Mouse (Mus musculus): ENCODE measurements at regions not wholly inside any gene's neighbourhood (a gene's known extent, or its start where the extent isn't known, plus 50 kb on each side); places are given as distances from the start of the nearest gene placed in this dataset.

DNA sequence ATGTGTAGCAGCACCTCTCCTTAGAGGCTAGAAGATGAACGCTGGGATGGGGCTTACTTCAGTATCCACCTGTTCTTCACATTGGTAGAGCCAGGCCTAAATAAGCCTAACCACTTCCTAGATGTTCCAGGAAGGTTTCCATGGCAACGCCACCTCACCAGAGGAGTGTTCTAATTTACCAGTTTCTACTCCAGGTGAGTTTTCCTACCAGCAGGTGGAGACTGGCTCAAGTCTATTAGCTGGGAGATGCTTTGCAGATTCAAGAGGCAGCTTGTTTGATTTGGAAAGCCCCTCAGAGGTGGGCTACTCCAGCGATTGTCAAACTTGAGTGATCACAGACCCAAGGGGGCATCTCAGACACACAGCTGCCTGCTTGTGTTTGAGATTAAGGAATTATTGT lies 138.8 kb upstream of the Prok2 start:
- Histone ChIP-seq H3K27ac (peak overlapping the region; percentile 48; the same call in 1 of the 2 replicates), H3K4me3 (replicated peaks) (no peak overlapping the region), H3K36me3 (no peaks in the 10 kb centered on the region), H3K27me3 (0 out of 2 replicates have a peak, but pooled peaks cover 7% of the 10 kb centered on the region), H3K4me1 (replicated peaks) (peaks cover 27% of the 10 kb centered on the region), H3K9ac (replicated peaks) (no peak overlapping the region), H3K9me3 (no peaks in the 10 kb centered on the region), H3K4me2 (replicated peaks) (no peak overlapping the region)
- ATAC-seq: peak; percentile 63; the same call in 1 of the 2 replicates
- 44% methylated on average over 3 of the region's 3 CpGs for WGBS

DNA sequence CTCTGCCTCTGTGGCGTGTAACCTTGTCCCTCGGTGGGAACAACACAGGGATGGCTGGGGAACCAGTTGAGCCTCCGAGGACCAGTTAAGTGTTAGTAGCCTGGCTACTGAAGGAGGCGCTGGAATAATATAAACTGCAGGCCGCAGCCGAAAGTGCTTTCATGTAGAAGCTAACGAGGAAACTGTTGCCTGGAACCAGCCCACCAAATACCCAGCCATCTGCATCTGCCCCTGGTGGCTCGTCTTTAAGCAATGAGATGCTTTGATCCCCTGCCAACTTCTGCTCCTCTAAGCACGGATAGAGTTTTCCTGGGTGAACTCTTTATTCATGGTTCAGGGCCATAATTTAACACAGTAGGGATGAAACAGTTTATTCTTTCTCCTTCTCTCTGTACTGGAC lies 137.2 kb upstream of the Prok2 start:
- no peaks in the 10 kb centered on the region for H3K9me3 ChIP-seq
- H3K4me3 ChIP-seq (replicated peaks): no peak overlapping the region
- WGBS: 36% methylated on average over 9 of the region's 9 CpGs
- H3K27me3 ChIP-seq: 0 out of 2 replicates have a peak, but pooled peaks cover 9% of the 10 kb centered on the region
- H3K36me3 ChIP-seq: no peaks in the 10 kb centered on the region
- no peak for ATAC-seq
- no peak overlapping the region for H3K27ac ChIP-seq
- H3K9ac ChIP-seq (replicated peaks): no peak overlapping the region
- H3K4me1 ChIP-seq (replicated peaks): peaks cover 27% of the 10 kb centered on the region
- H3K4me2 ChIP-seq (replicated peaks): no peak overlapping the region

DNA sequence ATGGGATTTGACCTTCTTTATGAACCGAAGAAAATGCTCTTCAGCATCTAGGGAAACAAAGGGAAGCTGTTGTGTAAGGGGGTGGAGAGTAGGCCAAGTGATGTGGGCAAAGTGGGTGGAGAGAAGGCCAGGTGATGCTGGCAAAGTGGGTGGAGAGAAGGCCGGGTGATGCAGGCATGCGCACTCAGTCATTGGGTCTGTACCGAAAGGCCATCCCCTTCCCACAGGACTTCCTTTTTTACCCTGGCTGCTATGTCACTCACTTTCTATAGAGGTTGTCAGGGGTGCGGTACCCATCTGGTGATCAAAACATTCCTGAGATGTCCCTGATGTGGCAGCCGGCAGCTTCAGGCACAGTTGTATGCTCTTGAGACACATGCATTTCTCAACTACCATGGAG lies 131.2 kb upstream of the Prok2 start:
- no peak overlapping the region for H3K27ac ChIP-seq
- WGBS: 83% methylated on average over 6 of the region's 6 CpGs
- no peak overlapping the region for H3K4me2 ChIP-seq (replicated peaks)
- no peak overlapping the region for H3K4me3 ChIP-seq (replicated peaks)
- ATAC-seq: no peak
- no peaks in the 10 kb centered on the region for H3K36me3 ChIP-seq
- no peaks in the 10 kb centered on the region; the same call in 1 of the 2 replicates for H3K4me1 ChIP-seq (replicated peaks)
- H3K9ac ChIP-seq (replicated peaks): no peak overlapping the region
- 0 out of 2 replicates have a peak, but pooled peaks cover 6% of the 10 kb centered on the region for H3K27me3 ChIP-seq
- no peaks in the 10 kb centered on the region for H3K9me3 ChIP-seq

DNA sequence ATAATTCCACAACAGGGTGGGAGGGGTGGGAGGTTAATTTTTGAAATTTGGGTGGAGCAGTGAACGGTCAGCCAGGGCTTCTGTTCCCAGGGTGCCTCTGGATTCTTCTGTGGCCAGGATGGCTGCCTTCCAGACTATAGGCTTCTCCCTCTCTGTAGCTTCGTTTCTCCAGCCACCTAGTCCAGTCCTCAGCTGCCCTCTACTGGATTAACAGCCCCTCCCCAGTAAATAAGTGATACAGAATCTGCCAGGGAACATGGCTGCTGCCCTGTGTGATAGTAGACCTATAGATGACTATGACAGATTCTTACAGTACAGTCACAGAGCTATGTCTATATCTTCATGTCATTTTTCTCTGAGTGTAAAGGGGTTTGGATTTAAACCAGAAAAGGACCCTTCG lies 127.5 kb upstream of the Prok2 start:
- no peaks in the 10 kb centered on the region for H3K9me3 ChIP-seq
- 42% methylated on average over 3 of the region's 3 CpGs for WGBS
- no peak overlapping the region for H3K4me2 ChIP-seq (replicated peaks)
- no peaks in the 10 kb centered on the region for H3K27me3 ChIP-seq
- H3K27ac ChIP-seq: no peak overlapping the region
- no peak overlapping the region for H3K4me3 ChIP-seq (replicated peaks)
- H3K36me3 ChIP-seq: no peaks in the 10 kb centered on the region
- no peak overlapping the region for H3K9ac ChIP-seq (replicated peaks)
- no peaks in the 10 kb centered on the region; the same call in 1 of the 2 replicates for H3K4me1 ChIP-seq (replicated peaks)
- peak; percentile 58; the same call in 1 of the 2 replicates for ATAC-seq

DNA sequence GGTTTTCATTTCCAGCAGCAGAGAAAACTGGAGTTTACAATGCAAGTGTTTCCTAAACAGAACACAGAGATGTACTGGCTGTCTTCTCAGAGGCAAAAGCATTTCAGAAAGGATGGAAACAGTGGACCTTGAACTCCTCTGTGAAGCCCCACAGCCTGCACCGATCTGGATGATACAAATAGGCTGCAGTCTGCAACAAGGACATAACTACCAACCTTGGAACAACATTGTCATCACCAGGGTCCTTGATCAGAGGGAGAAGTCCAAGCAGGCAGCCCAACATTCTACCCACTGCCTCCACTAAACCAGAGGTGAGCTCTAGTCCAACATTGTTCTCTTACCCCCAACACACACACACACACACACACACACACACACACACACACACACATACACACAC lies 124.5 kb upstream of the Prok2 start:
- H3K9ac ChIP-seq (replicated peaks): no peak overlapping the region
- no peak overlapping the region for H3K4me3 ChIP-seq (replicated peaks)
- ATAC-seq: no peak
- H3K4me2 ChIP-seq (replicated peaks): no peak overlapping the region
- peaks cover under 1% of the 10 kb centered on the region for H3K4me1 ChIP-seq (replicated peaks)
- no peak overlapping the region for H3K27ac ChIP-seq
- H3K27me3 ChIP-seq: no peaks in the 10 kb centered on the region
- WGBS: 82% methylated on average over 1 of the region's 1 CpGs
- H3K9me3 ChIP-seq: no peaks in the 10 kb centered on the region
- no peaks in the 10 kb centered on the region for H3K36me3 ChIP-seq

DNA sequence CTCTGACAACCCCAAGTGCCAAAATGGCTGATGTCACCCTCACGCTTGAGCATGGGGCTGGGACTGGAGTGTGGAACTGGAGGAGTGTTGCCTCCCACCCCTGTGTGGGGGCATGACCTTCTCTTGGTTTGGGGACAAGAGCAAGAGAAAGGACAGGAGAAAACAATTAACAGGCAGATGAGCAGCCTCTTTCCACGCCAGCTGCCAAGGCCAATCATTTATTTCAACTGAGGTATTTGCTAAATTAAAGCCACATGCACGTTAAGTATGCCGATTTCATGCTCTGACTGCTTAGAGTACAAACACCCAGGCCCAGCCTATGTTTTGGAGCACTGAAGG lies 119.3 kb upstream of the Prok2 start:
- no peak overlapping the region for H3K9ac ChIP-seq (replicated peaks)
- ATAC-seq: peak; percentile 66; the same call in 1 of the 2 replicates
- H3K27me3 ChIP-seq: peaks cover 4% of the 10 kb centered on the region; the same call in 1 of the 2 replicates
- H3K4me2 ChIP-seq (replicated peaks): no peak overlapping the region
- H3K4me1 ChIP-seq (replicated peaks): peaks cover 16% of the 10 kb centered on the region
- H3K27ac ChIP-seq: no peak overlapping the region
- H3K4me3 ChIP-seq (replicated peaks): no peak overlapping the region
- H3K36me3 ChIP-seq: no peaks in the 10 kb centered on the region
- WGBS: 29% methylated on average over 4 of the region's 4 CpGs
- no peaks in the 10 kb centered on the region for H3K9me3 ChIP-seq

DNA sequence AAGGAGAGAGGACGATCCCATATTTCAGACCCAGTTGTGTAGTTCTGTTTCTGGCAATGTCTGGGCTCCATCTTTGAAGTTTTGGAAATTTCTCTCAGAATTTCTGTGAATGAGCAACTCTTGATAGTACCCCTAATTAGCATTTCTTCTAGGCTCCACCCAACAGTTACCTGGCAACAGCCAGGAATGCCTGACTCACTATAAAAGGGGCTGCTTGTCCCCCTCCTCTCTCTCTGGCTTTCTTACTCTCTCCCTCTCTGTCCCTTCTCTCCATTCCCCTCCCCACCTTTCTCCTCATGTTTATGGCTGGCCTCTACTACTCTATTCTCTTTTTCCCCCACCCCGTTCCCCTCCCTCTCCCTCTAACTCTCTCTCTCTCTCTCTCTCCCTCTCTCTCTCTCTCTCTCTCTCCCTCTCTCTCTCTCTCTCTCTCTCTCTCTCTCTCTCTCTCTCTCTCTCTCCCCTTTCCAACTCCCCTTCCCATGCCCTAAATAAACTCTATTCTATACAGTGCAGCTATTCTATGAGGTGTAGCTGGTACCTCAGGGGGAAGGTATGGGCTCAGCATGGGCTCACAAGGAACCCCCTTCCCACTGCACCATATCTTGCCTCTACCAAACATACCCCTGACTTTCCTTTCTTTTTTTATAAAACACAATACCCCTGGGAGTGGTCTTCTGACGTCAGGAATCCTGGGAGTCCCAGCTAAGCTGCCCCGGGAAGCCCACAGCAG lies 118.7 kb upstream of the Prok2 start:
- no peaks in the 10 kb centered on the region for H3K9me3 ChIP-seq
- peaks cover 4% of the 10 kb centered on the region; the same call in 1 of the 2 replicates for H3K27me3 ChIP-seq
- peaks cover 16% of the 10 kb centered on the region for H3K4me1 ChIP-seq (replicated peaks)
- 9% methylated on average over 4 of the region's 4 CpGs for whole genome bisulfite sequencing
- H3K4me2 ChIP-seq (replicated peaks): no peak overlapping the region
- ATAC-seq: peak; percentile 61
- no peak overlapping the region for H3K27ac ChIP-seq
- no peak overlapping the region for H3K4me3 ChIP-seq (replicated peaks)
- H3K9ac ChIP-seq (replicated peaks): no peak overlapping the region
- H3K36me3 ChIP-seq: no peaks in the 10 kb centered on the region

DNA sequence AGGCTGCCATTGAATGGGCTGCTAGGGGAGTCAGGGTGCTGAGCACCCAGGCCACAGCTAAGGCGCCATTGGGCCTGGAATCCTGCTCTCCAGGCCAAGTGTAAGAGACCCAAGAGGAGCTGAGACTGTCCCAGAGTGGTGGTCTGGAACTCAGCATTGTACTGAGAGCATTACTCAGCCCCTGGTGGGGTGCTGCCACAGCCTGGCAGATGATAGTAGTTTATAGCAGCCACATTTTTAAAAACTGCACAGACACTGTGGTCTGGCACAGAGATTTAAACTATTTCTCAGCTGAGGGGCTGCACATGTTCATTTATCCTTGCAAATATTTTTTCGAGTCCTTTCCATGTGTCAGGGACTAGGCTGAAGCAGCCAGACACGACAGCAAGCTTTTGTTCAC lies 117.3 kb upstream of the Prok2 start:
- no peaks in the 10 kb centered on the region for H3K36me3 ChIP-seq
- no peak for ATAC-seq
- peaks cover 16% of the 10 kb centered on the region for H3K4me1 ChIP-seq (replicated peaks)
- 59% methylated on average over 3 of the region's 3 CpGs for WGBS
- no peak overlapping the region for H3K4me3 ChIP-seq (replicated peaks)
- H3K27ac ChIP-seq: no peak overlapping the region
- no peak overlapping the region for H3K4me2 ChIP-seq (replicated peaks)
- H3K27me3 ChIP-seq: peaks cover 4% of the 10 kb centered on the region; the same call in 1 of the 2 replicates
- no peak overlapping the region for H3K9ac ChIP-seq (replicated peaks)
- no peaks in the 10 kb centered on the region for H3K9me3 ChIP-seq

DNA sequence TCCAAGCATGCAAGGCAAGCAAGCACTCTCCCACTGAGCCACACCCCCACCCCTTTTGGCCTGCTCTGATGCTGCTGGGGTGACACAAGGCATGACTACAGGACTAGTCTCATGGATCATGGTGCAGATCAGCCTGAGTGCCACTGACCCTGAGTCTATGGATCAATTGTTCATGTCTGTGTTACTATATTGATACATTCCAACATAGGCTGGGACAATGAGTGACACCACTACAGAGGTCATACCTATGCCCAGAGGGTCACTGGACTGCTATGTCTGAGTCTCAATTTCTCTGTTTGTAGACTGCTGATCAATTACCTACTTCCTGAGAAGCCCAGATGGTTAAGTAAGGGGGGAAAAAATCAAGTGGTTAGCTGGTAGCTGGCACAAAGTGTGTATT lies 116.5 kb upstream of the Prok2 start:
- Histone ChIP-seq H3K9me3 (no peaks in the 10 kb centered on the region), H3K27ac (no peak overlapping the region), H3K4me3 (replicated peaks) (no peak overlapping the region), H3K4me2 (replicated peaks) (no peak overlapping the region), H3K27me3 (peaks cover 4% of the 10 kb centered on the region; the same call in 1 of the 2 replicates), H3K9ac (replicated peaks) (no peak overlapping the region), H3K36me3 (no peaks in the 10 kb centered on the region), H3K4me1 (replicated peaks) (peaks cover 16% of the 10 kb centered on the region)
- ATAC-seq: no peak

DNA sequence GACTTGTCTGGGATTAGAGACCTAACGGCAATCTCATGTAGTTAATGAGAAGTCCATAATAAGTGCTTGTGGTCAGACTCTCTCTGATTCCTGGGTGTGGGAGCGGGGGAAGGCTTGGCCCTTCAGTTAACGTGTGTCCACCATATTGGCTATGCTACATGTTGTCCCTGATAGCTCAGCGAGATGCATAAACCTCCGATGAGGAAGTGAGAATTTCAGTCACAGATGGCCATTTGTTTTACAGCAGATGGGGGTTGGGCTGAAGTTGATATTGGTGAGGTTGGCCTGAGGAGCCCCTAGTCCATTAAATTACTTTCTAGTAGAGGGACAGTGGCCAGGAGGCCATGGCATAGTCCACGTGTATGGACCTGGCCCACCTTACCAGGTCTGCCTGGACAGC lies 114.6 kb upstream of the Prok2 start:
- H3K9me3 ChIP-seq: no peaks in the 10 kb centered on the region
- no peak overlapping the region for H3K4me3 ChIP-seq (replicated peaks)
- no peak overlapping the region for H3K27ac ChIP-seq
- no peak for ATAC-seq
- no peaks in the 10 kb centered on the region for H3K36me3 ChIP-seq
- H3K4me2 ChIP-seq (replicated peaks): no peak overlapping the region
- H3K27me3 ChIP-seq: peaks cover 4% of the 10 kb centered on the region; the same call in 1 of the 2 replicates
- no peak overlapping the region for H3K9ac ChIP-seq (replicated peaks)
- WGBS: 92% methylated on average over 6 of the region's 6 CpGs
- H3K4me1 ChIP-seq (replicated peaks): peaks cover 16% of the 10 kb centered on the region

DNA sequence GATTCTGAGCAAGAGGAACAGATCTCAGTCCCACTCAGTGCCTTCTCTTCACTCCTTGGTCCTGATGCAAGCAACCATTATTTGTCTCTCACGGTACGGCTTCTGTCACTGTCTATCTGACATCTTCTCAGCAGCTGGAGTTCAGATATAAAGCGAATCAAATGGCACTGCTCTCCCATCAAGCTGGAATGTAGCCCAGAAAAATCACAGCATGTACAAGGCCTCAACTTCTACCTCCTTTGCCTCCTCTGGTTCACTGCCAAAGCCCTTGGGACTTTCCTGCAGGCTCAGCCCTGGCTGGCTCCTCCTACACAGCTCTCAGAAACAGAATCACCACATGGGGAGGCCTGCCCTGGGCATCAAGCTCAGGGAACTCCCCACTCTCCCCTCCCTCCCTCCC lies 107.1 kb upstream of the Prok2 start:
- Histone ChIP-seq H3K27ac (no peak overlapping the region), H3K4me2 (replicated peaks) (no peak overlapping the region), H3K4me3 (replicated peaks) (no peak overlapping the region), H3K4me1 (replicated peaks) (peaks cover 7% of the 10 kb centered on the region; the same call in 1 of the 2 replicates), H3K9ac (replicated peaks) (no peak overlapping the region), H3K27me3 (no peaks in the 10 kb centered on the region), H3K36me3 (no peaks in the 10 kb centered on the region), H3K9me3 (no peaks in the 10 kb centered on the region)
- WGBS: 58% methylated on average over 3 of the region's 3 CpGs
- ATAC-seq: peak; percentile 70

DNA sequence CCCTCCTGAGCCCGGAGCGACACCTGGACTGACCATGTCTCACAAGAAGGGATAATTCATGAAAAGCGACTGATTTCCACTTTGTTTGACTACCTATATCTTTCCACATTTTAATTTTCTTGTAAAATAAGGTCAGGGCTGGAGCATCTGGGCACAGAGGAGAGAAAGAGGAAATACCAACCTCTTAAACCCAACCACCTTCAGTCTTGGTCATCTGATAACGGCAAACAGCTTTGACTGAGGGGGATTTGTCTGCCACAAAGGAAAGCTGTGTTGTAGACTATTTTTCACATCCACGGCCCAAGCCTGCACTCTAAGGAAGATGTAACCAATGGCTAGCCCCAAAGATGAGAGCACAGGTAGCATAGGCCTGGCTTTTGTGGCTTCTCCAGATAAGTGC lies 101.4 kb upstream of the Prok2 start:
- 96% methylated on average over 5 of the region's 5 CpGs for WGBS

DNA sequence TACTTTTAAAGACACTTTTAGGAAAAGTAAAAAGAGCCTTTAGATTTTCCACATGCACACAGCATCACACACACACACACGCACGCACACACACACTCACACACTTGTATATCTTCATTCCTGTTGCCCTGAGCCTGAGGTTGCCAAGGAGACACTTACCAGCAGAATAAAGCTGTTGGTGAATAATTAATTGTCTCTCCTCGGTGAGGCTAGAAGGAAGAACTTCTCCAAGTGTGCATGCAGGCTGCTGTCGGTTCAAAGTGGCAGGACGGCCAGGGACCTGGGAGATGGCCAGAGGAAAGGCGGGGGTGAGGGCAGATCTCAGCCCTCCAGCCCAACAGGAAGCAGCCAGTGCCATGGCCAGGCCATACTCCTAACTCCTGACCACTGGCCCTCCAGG lies 98.6 kb upstream of the Prok2 start:
- H3K4me1 ChIP-seq (replicated peaks): peaks cover 12% of the 10 kb centered on the region
- no peak overlapping the region; the same call in 1 of the 2 replicates for H3K27ac ChIP-seq
- H3K9me3 ChIP-seq: no peaks in the 10 kb centered on the region
- WGBS: 35% methylated on average over 6 of the region's 6 CpGs
- no peak overlapping the region; the same call in 1 of the 2 replicates for H3K4me2 ChIP-seq (replicated peaks)
- no peak overlapping the region for H3K9ac ChIP-seq (replicated peaks)
- 0 out of 2 replicates have a peak, but pooled peaks cover 2% of the 10 kb centered on the region for H3K27me3 ChIP-seq
- no peaks in the 10 kb centered on the region for H3K36me3 ChIP-seq
- ATAC-seq: peak; percentile 75
- no peak overlapping the region for H3K4me3 ChIP-seq (replicated peaks)

More for the DNA sequence above, 101.4 kb upstream of the Prok2 start:
- no peak for ATAC-seq
- Histone ChIP-seq H3K9me3 (no peaks in the 10 kb centered on the region), H3K4me2 (replicated peaks) (no peak overlapping the region), H3K27me3 (no peaks in the 10 kb centered on the region), H3K27ac (no peak overlapping the region), H3K9ac (replicated peaks) (no peak overlapping the region), H3K4me3 (replicated peaks) (no peak overlapping the region), H3K36me3 (no peaks in the 10 kb centered on the region), H3K4me1 (replicated peaks) (peaks cover 12% of the 10 kb centered on the region)

Data from midbrain, embryonic 13.5 days (tissue).